Mouse (Mus musculus) left cerebral cortex, adult 2 months (tissue): ENCODE data around the gene Gm15517. TPM values are rescaled to one million over a fixed set of nuclear protein-coding genes. Genes with fewer than 3 reads are reported as not detected.
"Not testable (repeated sequence)": the region's sequence is repeated elsewhere in the genome, so short reads cannot be mapped to it uniquely, and the experiment has no call there.

Experiments used
- DNase-seq, 2 experiments: peaks; one replicate each; pipeline ENCODE4 v3.0.0; 2021 to 2022; ENCODE audit warnings: low spot score in 2 of 2, mixed read lengths in 1 of 2; ENCODE audit errors: extremely low spot score in 1 of 2
- H3K27ac ChIP-seq: fragments of 200-600 bp; 2 replicates; pipeline ENCODE4 v1.8.1; 2022
- H3K4me3 ChIP-seq: fragments of 200-600 bp; 2 replicates; pipeline ENCODE4 v1.8.1; 2022
- CTCF ChIP-seq: fragments of 200-600 bp; IDR thresholded peaks from 2 replicates; pipeline ENCODE4 v1.8.1; 2022; ENCODE audit warnings: antibody characterized with exemption, mild to moderate bottlenecking, moderate library complexity
- intact Hi-C: fragments of 180-260 bp; cut with DNase I; formaldehyde crosslinking; loops from one replicate; pipeline ENCODE4 v1.15.1; 2025
- total RNA-seq, 2 experiments: library from RNA; stranded (reverse); gene quantifications; 2 replicates each; pipeline ENCODE4 v1.2.3; 2021

The Gm15517 gene
- total RNA-seq, 2 experiments from 2014 or later: not detected

DNA sequence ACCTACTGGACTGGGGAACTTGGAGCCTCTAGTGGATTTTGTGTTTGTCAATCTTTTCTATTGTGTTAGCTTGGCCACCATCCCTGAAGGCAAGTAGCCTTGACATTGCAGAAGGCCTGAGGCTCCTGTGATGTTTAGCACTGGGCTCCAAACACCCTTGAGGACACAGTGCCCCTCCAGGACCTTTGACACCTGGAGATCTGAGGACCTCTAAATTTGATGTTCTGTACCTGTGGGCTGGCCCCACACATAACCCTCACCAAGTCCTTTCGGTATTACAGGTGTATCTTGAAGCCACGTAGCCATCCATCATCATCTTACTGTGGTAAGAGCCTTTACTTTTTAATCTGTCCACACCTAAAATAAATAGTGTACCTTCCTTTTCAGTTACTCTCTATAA, 13.3 kb upstream of the Gm15517 start:
- no peak for TF ChIP-seq CTCF
- intact Hi-C loops: no loop called here
- DNase-seq: no peak
- Histone ChIP-seq H3K4me3 (no peak overlapping the region), H3K27ac (no peak overlapping the region)

GRCm38 (mm10) chr7:44249248-44249647, 12.0 kb upstream of the Gm15517 start:
- DNase-seq: no peak
- intact Hi-C loops: no loop called here
- Histone ChIP-seq H3K4me3 (no peak overlapping the region), H3K27ac (no peak overlapping the region)
- TF ChIP-seq CTCF: no peak

- H3K4me3 ChIP-seq, intact Hi-C loops, H3K27ac ChIP-seq, DNase-seq: not testable (repeated sequence)
Observed at GRCm38 (mm10) chr7:44250732-44251275, 10.4 kb upstream of the Gm15517 start.

GRCm38 (mm10) chr7:44253023-44253616, 8.1 kb upstream of the Gm15517 start:
- TF ChIP-seq CTCF: no peak
- no peak for DNase-seq
- Histone ChIP-seq H3K4me3 (no peak overlapping the region), H3K27ac (no peak overlapping the region)
- intact Hi-C loops: no loop called here

GRCm38 (mm10) chr7:44254930-44255329, 6.3 kb upstream of the Gm15517 start:
- no peak overlapping the region for H3K27ac ChIP-seq
- intact Hi-C loops: no loop called here
- no peak for DNase-seq
- H3K4me3 ChIP-seq: no peak overlapping the region
- TF ChIP-seq CTCF: no peak

DNA sequence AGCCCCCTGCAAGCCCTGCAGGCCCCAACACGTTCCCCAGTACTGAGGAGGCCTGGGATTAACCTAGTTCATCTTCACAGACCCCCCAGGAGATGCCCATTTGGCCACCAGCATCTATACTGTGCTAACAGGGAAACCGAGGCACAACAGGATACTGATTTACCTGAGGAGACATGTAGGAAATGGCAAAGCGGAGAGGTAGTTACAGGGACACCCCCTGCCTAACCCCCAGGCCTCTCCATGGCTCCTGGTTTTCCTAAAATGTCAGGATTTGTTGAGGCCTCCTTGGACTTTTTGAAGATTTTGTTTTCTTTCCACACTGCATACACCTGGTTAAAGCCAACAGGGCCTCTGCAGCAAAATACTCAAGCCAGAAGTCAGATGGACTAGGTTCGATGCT, 4.0 kb upstream of the Gm15517 start, which contains the start of gene Acp4:
Gene Acp4 (minus strand): TSS at position 101 of the 400 bp plus-strand sequence.
- TF ChIP-seq CTCF: no peak
- intact Hi-C loops: no loop called here
- H3K4me3 ChIP-seq: no peak within 1 kb of the TSS
- DNase-seq: no peak
- no peak within 1 kb of the TSS for H3K27ac ChIP-seq

DNA sequence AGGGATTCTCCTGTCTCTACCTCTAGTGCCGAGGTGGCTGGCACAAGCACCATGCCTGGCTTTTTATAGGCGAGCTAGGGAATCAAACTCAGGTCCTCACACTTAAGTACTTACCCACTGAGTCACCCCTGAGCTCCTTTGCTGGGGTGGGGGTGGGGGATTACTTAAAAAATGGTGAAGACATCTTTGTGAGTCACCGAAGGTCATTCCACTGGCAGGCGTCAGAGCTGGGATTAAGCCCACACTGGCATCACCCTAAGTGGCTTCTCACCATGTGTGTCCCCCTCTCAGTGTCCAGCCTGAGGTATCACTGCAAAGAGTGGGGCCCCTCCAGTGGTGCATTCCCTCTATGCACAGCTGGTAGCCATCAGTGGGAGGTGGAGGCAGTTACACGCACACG, 837 bp upstream of the Gm15517 start:
- no peak overlapping the region for H3K27ac ChIP-seq
- intact Hi-C loops: no loop called here
- no peak for TF ChIP-seq CTCF
- H3K4me3 ChIP-seq: no peak overlapping the region
- no peak for DNase-seq

GRCm38 (mm10) chr7:44262791-44263643, 1.8 kb downstream of the Gm15517 start:
- H3K4me3 ChIP-seq: peak overlapping the region; percentile 49
- peak; percentile 98 for TF ChIP-seq CTCF
- DNase-seq: peak; percentile 93 to 98
- intact Hi-C loops: loop anchor here (1.0 to 2.0 kb wide), 4 partner anchors 42 to 298 kb away; no protein-coding TSS in a partner anchor
- H3K27ac ChIP-seq: no peak overlapping the region

GRCm38 (mm10) chr7:44268117-44268516, 6.9 kb downstream of the Gm15517 start:
- intact Hi-C loops: no loop called here
- no peak for TF ChIP-seq CTCF
- H3K27ac ChIP-seq: no peak overlapping the region
- no peak for DNase-seq
- no peak overlapping the region for H3K4me3 ChIP-seq

- Histone ChIP-seq H3K27ac (no peak overlapping the region), H3K4me3 (no peak overlapping the region)
- no peak for TF ChIP-seq CTCF
- intact Hi-C loops: no loop called here
- DNase-seq: no peak
Observed at GRCm38 (mm10) chr7:44269397-44269796, 8.2 kb downstream of the Gm15517 start.

- no peak for DNase-seq
Observed at GRCm38 (mm10) chr7:44271309-44271708, 10.1 kb downstream of the Gm15517 start.

GRCm38 (mm10) chr7:44272546-44272945, 11.3 kb downstream of the Gm15517 start:
- H3K27ac ChIP-seq: no peak overlapping the region
- intact Hi-C loops: no loop called here
- no peak for DNase-seq
- no peak for TF ChIP-seq CTCF
- H3K4me3 ChIP-seq: no peak overlapping the region

More at GRCm38 (mm10) chr7:44271309-44271708, 10.1 kb downstream of the Gm15517 start:
- Histone ChIP-seq H3K4me3 (no peak overlapping the region), H3K27ac (no peak overlapping the region)
- intact Hi-C loops: no loop called here
- TF ChIP-seq CTCF: no peak
